Mouse (Mus musculus): ENCODE data around the gene Gpr4.

Gpr4 gene

DNA sequence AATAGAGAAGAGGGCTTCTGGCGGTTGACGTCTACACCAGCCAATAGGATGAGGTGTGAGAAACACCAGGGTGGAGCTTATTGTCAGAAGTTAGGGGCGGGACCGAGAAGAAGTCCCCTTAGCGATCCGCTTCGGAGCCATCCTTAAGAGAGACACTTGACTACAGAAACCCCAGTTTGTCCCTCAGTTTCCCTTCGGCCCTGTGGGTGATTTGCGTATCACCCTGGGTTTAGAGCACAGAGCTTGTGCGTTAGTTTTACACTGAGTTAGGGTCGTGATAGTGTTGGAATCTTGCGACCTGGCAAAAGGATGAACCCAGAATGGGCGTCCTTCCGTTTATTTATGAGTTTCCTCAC lies 16.4 kb downstream of the Gpr4 start:
- no peak for DNase-seq (ENCODE audit: low spot score)

DNA sequence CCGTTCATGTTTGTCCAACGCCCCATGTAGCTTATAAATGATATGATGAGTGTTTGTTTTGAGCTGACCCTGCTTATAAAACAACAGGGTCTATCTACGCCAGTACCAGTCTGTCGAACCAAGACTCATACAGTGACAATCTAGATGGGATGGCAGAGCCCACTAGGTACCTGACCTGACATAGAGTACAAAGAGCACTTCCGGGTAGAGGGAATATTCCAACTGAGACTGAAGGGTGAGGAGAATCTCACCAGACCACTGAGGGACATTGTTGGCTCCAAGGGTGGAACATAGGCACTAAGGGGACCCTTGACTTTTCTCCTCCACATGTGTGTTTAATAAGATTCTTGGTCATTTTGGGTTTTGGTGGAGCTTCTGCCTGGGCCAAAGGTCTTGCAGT lies 17.1 kb downstream of the Gpr4 start:
- no peak for DNase-seq (ENCODE audit: low spot score)

DNA sequence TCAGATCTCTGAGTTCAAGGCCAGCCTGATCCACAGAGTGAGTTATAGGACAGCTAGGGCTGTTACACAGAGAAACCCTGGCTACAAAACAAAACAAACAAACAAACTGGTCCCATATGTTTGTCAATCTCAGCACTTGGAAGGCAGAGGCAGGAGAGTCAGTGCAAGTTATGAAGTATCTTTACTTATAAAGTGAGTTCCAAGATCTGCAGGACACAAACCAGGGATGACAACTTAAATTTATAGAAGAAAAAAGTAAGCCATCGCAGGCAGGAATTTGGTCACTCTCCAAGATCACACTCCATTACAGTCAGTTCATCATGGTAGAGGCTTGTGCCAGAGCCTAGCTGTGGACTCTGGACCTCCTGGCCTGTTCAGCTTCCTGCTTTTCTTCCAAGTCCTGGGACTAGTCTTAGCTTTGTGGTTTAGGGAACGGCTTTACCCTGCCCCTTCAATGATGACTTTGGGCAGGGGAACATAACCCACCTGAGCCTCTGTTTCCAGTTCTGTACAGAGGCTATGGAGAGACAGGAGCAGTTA lies 17.8 kb downstream of the Gpr4 start:
- no peak for DNase-seq (ENCODE audit: low spot score)

DNA sequence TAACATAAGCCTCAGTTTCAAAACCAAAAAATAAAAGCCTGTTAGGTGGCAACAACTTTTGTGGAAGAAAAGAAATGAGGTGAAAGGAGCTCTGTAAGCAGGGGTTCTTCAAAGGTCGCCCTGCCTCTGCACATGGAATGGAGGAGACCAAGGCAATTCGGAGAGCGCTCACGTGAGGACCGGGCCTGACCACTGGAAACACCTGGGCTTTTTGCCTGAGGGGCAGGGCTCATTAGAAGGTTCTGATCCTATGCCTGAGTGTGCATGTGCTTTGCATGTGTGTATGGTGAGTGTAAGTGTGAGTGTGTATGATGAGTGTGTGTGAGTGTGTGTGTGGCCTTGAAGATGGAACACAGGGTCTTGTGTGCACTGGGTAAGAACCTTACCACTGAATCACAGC lies 18.6 kb downstream of the Gpr4 start:
- DNase-seq (ENCODE audit: low spot score), result no peak

GRCm38 (mm10) chr7:19231849-19232248 lies 19.5 kb downstream of the Gpr4 start:
- DNase-seq (ENCODE audit: low spot score), result no peak

GRCm38 (mm10) chr7:19234652-19235051 lies 22.3 kb downstream of the Gpr4 start:
- no peak for DNase-seq (ENCODE audit: low spot score)

GRCm38 (mm10) chr7:19235092-19235671 lies 22.8 kb downstream of the Gpr4 start:
- no peak for DNase-seq (ENCODE audit: low spot score)

DNA sequence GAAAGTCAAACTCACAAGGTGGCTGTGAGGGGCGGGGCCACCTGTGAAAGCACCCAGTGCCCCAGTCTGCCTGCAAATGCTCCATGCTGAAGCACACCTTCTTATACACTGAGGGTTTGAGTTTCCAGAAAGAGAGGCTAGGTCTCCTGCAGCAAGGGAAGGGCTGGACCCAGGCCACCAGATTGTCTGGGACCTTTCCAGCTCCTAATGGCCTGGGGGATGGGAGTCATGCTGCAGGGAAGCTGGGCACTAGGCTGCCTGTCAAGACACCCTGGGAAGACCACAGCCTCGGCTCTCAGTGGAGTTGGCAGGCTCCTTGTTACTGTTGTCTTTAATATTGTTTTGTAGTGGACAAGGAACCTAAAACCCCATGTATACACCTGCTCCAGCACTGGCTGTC lies 24.1 kb downstream of the Gpr4 start:
- no peak for DNase-seq (ENCODE audit: low spot score)

DNA sequence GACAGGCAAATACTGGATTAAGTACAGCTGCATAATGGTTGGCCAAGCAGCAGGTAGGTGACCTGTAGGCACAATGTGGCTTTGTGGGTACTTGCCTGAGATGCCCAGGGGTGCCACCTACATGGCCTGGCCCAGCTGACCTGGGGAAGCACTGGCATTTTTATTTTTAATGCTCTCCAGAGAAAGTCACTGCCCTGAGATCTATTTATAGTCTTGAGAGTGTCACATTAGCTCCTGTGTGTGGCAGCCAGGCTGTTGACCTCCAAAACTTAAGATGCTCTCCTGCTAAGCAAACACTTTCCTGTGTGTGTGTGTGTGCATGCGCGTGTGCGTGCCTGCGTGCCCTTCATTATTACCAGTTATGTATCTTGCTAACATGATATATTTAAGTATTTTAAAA lies 26.0 kb downstream of the Gpr4 start:
- DNase-seq (ENCODE audit: low spot score), result no peak

GRCm38 (mm10) chr7:19239423-19239822 lies 27.1 kb downstream of the Gpr4 start:
- peak; percentile 88 for DNase-seq (ENCODE audit: low spot score)

DNA sequence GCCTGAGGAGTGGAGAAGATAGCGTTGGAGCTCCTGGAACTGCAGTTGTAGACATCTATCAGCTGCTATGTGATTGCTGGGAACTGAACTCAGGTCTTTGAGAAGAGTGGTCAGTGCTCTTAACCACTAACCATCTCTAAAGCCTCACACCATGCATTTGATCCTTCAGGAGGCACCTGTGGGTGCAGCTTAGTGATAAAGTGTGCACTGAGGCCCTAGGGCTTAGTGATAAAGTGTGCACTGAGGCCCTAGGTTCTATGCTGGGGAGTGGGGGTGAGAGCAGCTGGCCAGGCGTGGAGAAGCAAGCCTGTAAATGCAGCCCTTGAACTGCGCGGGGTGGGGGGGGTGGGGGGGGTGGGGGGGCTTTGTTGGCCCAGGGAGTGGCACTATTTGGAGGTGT lies 27.6 kb downstream of the Gpr4 start:
- no peak for DNase-seq (ENCODE audit: low spot score)

DNA sequence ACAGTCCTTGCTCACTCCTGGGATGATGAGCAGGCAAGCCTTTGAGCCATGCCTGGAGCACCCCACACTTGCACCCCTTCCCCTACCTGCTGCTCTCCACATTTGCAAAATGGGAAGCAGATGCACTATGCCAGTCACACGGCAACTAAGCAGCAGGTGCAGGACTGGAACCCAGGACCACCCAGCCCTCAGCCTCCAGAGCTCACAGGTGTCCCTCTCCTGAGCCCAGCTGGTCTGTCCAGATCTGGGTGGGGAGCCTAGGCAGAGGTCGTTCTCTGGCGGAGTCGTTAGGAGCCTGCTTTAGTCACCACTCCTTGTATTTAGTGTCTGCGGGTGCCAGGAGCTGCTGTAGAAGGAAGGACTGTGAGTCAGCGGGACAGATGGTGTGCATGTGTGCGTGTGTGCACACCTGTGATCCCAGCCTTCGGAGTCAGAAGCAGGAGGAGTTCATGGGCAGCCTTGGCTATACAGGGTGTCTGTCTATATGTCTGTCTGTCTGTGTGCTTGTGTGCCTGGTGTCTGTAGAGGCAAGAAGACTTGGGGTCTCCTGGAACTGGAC lies 28.6 kb downstream of the Gpr4 start:
- DNase-seq (ENCODE audit: low spot score), result no peak

DNA sequence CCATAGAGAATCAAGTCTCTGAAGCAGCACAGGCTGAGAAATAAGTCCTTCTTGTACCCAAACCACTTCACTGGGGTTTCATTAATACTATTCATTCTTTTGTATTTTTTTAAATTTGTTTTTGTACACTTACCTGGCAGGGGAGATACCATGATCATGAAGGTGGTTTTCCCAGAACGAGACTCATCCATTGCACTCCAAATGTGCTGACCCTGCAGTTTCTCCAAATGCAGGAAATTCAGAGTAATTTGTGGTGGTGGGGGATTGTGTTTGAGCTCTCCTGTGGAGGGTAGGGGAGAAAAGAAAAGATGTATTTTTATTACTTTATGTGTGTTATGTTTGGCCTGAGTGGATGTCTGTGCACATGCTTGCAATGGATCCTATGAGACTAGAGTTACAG lies 29.7 kb downstream of the Gpr4 start:
- no peak for DNase-seq (ENCODE audit: low spot score)

DNA sequence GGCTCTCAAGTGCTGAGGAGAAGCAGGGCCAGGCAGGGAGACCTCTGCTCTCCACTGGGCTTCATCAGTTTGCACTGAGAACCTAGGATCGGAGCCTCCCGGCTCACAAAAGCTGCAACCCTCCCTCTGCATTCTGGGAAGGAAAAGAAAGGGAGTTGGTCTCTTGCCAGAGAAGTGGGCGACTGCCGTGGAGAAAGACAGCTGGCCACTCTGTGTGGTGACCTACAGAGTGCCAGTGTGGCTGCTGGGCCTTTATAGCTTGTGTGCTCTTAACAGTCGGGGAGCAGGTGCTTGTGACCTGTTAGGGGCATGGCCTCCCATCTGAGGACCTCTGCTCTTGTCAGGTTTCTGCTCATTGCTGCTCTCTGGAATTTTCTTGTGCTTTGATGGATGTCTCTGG lies 31.5 kb downstream of the Gpr4 start:
- DNase-seq (ENCODE audit: low spot score), result no peak

- DNase-seq (ENCODE audit: low spot score), result no peak
Observed at GRCm38 (mm10) chr7:19245083-19245482, 32.7 kb downstream of the Gpr4 start.

- DNase-seq (ENCODE audit: low spot score), result no peak
Observed at GRCm38 (mm10) chr7:19246855-19247254, 34.5 kb downstream of the Gpr4 start.

DNA sequence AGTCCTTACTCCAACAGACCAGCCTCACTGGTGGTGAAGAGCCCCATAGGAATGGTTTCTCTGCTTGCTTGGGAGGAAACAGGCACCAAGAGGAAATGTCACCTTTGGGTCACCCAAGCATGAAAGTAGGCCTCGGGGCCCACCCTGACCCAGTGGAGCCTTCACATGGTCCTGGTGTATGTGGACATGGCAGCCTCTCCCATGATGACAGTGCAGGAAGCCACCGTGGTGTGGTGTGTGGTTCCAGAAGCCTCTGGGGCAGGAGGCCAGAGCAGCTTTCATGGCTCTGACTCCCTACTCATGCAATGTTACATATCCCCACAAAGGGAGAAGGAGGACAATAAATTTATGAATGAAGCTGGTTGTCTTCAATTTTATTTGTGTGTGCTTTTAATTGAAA lies 35.2 kb downstream of the Gpr4 start:
- no peak for DNase-seq (ENCODE audit: low spot score)

DNA sequence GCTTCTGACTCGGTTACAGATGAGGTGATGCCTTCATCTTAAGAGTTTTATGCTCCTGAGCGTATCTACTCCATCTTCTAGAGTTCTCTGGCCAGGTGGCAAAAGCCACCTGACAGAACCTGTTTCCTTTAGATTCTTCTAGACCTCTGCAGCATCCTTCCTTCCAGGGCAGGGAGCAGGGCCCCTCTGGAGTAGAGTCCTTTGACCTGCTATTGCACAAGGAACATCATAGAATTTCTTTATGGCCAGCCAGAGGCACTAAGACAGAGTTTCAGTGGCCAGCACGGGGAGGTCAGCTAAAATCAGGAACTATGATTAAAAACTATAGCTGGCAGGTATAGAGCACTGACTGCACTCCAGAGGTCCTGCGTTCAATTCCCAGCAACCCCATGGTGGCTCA lies 39.7 kb downstream of the Gpr4 start:
- DNase-seq (ENCODE audit: low spot score), result no peak

DNA sequence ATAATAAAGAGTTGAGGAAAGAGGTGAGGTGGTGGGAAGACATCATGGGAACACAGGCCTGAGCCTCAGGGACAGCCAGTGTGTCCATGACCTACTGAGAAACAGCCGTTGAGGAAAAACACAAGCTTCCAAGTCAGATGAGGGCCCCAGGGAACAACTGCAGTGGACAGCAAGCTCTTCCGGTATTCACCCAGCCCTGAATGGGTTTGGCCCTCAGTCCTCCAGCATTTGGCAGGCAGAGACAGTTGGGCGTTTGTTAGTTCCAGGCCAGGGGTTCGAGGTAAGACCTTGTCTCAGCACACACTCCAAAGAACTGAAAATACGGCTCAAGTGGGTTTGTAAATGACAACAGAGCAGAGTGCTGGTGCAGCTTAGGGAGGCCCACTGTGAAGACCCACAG lies 41.1 kb downstream of the Gpr4 start:
- no peak for DNase-seq (ENCODE audit: low spot score)

- no peak for DNase-seq (ENCODE audit: low spot score)
Observed at GRCm38 (mm10) chr7:19255395-19255794, 43.1 kb downstream of the Gpr4 start.

DNA sequence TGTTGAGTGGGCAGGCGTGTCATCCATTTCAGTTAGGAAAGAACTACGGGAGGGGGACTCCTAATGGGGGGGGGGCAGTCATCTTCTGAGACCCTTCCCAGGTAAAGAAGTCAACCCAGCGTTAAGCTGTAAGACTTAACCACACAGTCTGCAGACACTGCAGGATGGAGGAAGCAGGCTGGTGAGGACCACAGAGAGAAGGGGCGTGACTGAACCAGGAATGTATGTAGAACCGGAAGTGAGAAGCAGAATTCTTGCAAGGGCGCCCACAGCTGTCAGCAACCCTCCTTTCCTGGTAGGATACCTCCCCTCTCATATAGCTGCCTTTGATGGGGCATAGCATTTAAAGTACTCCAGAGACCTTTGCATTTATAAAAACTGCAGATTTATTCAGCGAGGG lies 44.2 kb downstream of the Gpr4 start:
- DNase-seq (ENCODE audit: low spot score), result no peak

GRCm38 (mm10) chr7:19257390-19258022 lies 45.2 kb downstream of the Gpr4 start:
- DNase-seq (ENCODE audit: low spot score), result no peak

GRCm38 (mm10) chr7:19258336-19258735 lies 46.0 kb downstream of the Gpr4 start:
- no peak for DNase-seq (ENCODE audit: low spot score)

DNA sequence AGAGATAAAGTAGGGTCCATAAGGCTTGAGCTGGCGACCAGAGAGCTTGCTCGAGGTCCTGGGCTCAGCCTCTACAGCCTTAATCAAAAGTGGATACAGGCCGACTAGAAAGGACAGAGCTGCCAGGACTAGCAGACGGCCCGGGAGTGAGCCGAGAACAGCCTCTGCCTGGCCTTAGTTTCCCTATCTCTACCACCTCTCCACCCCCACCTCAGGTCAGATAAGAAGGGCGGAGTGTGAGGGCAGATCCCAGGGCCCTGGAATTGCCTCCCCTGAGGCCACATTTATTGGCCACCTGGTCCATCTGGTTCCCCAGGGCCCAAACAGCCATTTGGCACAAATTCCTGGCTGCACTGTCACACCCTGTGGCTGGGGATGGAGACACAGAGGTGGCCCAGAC lies 52.8 kb downstream of the Gpr4 start:
- no peak for DNase-seq (ENCODE audit: low spot score)

All from T-cell, adult 2 months (primary cell).